Mouse (Mus musculus): ENCODE measurements at regions not wholly inside any gene's neighbourhood (a gene's known extent, or its start where the extent isn't known, plus 50 kb on each side); places are given as distances from the start of the nearest gene placed in this dataset.
"Not testable (repeated sequence)": the region's sequence is repeated elsewhere in the genome, so short reads cannot be mapped to it uniquely, and the experiment has no call there.

DNA sequence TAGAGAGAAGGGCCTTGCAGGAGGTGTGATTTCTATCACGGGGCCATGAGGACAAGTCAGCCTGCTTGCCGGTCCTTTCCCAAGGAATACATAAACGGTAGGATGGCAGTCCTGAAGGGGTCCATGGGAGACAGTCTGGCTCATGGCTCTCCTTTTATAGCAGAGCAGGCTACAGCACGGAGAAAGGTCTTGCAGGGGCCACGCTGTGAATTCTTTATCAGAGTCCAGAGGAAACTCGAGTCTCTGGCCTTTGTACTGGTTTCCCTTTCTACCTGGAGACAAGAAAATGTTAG, 1984.0 kb downstream of the 4930444P10Rik start:
- no peak for DNase-seq

DNA sequence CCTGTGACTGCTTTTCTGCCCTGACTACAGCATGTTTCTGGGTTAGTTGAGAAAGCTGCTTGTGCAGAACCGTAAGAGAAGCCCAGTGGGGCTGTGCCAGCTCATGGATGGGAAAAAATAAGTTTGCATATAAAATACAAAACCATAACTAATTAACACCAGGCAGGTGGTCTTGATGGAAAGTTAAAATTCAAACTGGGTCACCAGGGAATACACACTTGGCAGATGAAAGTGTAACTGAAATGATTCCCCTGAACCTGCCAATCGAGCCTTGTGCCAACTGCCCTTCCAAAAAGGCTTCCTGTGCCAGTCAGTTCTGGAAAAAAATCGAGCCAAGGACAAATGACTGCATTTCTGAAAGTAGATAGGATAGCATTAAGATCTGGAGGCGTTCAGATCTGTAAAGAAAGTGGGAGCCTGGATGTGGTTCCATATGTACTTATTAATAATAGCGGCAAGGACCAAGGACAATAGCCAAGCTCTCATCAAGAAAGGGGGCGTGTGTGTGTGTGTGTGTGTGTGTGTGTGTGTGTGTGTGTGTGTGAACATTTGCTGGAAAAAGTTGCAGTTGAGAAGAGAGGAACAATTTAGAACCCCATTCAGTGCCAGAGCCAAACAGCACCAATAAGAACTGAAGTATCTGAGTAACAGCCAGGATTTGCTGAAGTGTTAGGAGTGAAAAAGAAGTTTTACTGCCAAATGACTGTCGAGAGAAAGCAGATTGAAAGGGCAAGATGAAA, 1984.5 kb downstream of the 4930444P10Rik start:
- DNase-seq = peak; percentile 77

DNA sequence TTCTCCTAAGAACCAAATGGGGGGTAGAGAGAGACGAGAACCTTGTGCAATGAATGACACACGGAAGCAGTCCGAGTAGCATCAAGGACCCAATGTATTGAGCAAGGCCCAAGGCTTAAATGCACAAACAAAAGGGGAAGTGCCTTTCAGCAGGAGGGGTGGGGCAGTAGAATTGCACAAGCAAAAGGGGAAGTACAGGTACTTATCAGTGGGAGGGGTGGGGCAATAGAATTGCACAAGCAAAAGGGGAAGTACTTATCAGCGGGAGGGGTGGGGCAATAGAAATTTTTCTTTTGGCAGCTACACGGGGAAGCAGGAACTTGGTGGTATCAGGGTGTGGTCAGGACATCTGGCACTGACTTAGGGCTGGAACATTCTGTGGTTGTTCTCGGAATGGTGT, 1987.6 kb downstream of the 4930444P10Rik start:
- not testable (repeated sequence) for DNase-seq

DNA sequence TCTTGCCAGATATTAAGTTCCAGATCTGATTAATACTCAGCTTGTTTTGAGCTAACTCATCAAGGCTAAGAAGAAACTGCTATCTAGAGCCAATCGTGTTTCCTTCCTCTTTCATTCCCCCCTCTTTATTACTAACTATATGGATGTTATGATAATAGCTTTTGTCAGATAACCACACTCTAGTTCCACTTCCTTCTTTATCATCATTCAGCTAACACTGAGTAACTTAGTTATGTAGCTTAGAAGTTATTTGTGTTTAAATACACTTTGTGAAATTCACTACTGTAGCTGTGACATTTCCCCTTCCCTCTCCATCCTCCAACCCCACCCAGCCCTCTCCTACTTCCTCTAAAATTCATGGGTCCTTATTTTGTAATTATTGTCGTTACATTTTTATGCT, 1988.6 kb downstream of the 4930444P10Rik start:
- no peak for DNase-seq

DNA sequence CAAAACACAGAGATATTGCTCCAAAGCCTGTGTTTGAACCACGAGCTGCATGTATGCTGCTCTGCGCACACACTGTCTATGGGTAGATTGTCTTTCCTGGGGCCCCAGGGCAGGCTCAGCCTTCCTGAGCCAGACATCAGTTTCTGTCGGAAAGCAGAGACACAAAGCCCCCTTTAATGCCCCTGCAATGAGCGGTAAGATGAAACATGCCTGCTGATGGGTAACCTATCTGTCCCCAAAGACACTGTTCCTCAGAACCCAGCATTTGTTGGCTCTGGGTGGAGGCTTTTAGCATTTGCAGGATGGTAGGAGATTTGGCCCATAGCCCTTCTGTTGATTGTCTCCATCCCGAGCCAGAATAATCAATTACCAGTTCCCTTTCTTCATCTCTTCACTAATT, 1994.1 kb downstream of the 4930444P10Rik start:
- DNase-seq = no peak

DNA sequence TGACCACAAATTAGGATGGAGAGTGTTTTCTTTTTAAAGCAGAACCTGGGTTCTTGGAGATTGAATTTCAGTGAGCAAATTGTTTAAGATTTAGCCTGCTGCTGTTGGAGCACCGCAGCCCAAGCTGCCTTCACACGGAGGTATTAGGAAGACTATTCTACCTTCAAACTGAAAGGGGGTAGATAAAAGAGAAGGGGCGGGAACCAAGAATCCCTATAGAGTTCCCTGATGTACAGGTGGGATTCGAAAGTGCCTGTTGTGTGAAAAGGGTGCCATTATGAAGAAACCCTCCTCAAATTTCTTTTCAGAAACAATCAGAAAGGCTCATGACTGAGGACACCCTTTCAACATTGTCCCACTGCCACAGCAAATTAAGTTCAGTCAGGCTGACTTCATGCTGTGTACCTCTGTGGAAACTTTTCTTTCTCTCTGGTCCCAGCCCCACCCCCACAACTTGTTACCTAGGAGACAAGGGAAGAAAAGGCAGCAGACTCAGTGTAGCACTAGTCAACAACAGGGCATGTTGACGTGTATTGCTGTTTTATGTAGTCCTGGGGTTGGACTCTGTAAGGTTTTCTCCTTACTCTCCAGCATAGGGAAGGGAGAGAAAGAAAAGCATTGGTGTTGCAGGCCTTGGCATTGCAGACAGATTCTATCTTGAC, 1995.4 kb downstream of the 4930444P10Rik start:
- DNase-seq = no peak

DNA sequence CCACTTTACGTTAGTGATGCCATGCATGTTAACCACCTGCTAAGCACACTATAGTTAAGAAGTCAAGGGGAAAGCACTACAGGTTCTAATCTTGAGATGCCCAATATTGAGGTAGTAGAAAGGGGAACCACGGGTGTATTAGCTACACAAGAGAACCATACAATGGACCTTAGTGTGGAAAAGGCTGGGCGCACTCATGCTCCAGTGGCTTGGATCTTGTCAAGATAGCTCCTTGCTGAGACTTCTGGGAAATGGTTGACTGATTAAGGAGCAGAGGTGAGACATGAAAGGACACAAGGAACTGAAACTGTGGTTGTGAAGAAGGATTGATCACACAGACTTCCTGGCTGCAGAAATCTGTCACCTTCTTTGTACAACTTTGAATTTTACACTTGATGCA, 2028.3 kb downstream of the 4930444P10Rik start:
- no peak for DNase-seq

DNA sequence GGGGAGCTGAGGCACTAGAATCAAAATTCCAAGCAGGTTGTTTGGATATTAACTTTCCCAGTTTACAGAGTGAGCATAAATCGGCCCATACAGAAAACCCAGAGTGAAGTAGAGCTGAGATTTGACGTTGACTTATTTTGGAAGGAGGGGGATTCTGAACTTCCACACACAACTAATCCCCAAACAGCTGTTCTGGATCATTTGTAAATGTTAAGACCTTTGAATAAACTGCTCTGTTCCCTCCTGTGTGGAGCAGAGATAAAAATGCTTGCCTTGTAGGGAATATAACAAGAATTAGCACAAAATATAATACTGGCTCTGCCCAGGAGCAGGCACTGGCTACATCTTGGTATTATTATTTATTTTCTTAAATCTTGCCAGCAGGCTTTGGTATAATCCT, 2057.0 kb downstream of the 4930444P10Rik start:
- DNase-seq = no peak

DNA sequence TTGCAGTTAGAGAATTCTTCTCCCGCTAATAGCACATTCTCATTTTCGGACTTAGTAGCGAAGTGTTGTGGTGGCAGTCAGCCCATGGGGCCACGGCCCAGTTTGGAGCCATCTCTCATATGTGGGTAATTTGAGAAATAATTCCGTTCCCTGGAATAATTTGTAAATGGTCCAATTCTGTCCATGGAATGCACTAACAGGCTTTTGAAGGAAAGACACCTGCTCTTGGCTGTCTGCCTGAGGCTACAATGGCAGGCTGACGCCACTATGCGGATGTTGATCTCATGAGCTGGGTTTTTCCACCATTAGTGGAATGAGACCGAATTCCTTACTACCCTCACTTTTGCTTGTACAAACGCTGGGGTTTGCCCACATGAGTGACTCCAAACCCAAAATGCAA, 2081.6 kb downstream of the 4930444P10Rik start:
- no peak for DNase-seq

DNA sequence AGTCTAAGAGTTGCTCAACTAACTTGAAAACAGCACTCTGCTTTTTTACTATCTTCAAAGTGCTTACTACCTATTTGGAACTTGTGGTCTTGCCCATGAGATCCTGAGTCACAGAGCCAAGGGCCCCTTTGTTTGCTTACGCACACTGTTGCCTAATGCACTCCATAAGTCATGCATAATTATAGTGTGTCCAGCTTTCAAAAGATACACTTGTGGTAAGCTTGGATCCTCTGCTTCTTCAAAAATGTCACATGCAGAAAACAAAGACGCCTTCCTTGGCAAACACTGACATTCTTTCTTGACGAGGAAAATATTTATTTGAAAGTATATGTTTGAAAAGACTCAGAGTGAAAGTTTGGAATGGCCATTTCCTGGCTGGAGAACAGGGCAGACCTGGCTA, 2082.3 kb downstream of the 4930444P10Rik start:
- DNase-seq = no peak

DNA sequence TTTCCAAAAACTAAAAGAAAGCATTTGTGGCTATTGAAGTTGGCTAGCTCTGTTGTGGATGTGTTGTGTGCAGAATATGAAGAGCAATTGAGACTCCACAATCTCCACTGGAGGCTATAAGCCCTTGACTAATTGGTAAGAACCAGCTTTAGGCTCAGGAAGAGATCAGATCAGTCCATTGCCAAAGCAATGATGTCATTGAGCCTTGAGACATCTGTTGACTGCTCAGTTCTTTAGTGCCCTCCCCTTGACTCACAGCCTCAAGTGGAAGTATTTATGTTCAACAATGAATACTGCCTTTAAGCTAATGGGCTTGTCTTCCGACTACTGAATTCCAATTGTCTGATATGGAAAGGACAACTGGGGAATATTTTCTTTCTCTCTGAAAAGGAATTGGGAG, 2090.6 kb downstream of the 4930444P10Rik start:
- peak; percentile 5 for DNase-seq

DNA sequence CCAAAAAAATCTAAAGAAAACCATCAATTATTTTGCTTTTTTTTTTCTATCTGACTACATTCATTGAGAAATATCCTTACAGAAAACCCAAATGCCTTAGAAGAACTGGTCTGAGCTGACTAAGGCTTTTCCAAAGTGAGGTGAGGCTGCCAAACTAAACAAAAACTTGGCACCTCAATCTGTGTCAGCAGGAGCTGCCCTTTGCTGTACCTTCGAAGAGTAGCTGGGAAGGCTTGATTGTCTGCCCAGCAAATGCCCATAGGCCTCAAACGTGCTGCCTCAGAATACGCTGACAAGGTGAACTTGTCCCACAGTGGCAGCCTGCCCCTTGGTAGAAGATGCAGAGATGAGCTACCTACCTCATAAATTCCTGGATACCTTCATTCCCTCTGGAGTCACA, 2091.7 kb downstream of the 4930444P10Rik start:
- DNase-seq = peak; percentile 34

DNA sequence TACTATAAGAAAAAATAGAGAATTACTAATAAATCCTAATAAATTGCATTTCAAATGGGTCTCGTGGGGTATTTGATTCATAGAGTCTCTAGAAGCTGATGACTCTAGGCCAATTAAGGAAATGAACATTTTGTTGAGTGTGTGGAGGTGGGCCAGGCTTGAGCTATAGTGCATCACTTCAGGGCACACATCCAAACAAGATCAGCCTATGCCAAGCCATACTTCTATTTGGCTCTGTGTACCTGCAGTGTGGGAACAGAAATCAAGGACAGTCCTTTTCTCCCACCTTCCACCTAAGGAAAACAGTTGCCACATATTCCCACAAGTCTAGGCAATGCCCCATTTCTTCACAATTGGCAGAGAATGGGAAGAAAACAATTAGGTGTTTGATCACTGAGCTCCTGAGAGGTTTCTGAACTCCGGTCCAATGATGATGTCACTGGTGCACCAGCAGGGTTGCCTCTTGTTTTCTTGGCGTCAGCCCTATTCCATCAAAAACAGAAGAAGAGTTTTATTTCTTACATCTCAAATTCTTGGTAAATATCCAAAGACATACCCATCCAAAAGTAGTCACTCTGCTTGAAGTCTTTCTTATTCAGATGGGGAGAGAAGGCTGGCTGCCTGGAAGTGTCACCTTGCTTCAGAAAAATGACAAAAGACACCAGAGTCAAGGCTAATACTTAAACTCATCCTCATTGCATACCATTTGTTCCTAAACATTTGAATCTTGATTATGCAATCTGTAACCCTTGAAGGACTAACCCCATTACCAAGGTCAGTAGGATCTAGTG, 2092.3 kb downstream of the 4930444P10Rik start:
- peak; percentile 9 for DNase-seq

DNA sequence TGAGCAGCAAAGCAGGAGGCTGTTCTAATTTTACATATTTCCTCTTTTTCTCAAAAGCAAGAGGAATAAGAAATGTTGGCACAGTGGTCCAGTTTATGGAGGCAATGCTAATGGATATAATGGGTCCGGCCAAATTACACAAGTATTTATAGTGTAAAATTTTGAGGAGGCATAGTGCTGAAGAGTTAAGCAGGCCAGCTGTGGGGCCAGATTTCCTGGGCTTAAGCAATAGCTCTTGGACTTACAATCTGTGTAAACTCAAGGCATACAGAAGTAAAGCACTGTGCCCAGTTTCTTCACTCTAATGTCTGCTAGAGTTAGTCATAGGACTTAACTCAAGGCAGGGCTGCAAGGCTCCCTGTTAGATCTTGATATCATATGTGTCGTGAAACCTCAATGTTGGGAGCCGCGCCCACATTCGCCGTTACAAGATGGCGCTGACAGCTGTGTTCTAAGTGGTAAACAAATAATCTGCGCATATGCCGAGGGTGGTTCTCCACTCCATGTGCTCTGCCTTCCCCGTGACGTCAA, 2094.9 kb downstream of the 4930444P10Rik start:
- no peak for DNase-seq

DNA sequence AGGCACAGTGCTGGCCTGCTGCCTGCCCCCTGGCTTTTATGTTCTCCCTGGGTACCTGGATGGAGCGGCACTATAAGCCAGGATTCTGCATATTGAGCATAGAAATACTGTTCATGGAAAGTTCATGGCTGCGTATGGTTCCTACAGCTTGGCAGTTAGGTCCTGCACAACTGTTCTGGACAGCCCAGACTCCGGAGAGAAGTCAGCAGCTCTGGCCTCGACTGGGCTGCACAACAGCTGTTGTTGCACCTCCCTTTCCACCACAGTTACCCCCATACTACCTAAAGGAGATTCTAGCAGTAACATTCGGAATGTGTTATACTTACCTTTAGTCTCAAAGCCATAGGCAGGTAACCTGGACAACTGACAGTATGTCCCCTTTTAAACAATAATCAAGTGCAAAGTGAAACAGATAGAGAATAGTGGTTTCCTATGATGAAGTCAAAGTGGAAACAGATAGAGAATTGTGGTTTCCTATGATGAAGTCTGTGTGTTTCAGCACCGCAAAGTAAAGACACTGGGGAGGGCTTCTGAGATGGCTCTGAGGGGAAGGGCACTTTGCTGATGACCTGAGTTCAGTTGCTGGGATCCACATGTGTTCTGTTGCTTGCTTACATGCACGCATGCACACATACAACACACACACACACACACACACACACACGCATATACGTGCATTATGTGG, 2099.2 kb downstream of the 4930444P10Rik start:
- no peak for DNase-seq

DNA sequence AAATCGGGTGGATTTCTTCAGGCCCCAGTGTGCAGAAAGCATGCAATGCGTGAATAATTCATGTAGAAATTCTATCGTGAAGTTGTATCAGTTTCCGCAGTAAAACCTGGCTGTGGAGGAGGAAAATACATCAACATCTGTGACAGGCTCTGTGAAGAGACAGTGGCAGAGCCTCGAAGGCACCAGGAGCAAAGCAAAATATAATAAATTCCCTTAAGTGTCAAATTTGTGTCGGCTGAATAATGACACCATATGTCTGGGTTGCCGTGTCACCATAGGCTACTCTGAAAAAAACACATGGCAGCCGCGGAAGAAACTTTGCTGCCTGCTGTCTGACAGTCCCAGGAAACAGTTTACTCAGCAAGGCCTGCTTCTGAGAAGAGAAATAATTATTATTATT, 2100.1 kb downstream of the 4930444P10Rik start:
- DNase-seq = no peak

DNA sequence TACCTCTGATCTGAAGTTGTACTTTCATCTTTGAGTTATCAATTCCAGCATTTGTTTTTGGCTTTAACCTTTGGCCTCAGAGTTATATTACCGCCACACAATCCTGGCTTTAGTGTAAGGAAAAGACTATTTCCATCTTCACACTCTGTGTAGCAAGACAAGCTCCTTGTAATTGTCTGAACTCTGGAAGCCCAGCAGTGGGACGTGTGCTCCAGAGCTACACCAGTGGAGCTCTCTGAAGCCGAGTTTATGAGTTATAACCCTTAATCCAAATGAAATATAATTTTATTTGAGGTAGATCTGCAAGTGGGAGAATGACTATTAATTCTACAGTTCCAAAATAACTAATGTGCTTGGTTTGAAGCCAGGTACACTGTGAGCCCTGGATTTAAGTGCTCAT, 2103.8 kb downstream of the 4930444P10Rik start:
- DNase-seq = no peak

DNA sequence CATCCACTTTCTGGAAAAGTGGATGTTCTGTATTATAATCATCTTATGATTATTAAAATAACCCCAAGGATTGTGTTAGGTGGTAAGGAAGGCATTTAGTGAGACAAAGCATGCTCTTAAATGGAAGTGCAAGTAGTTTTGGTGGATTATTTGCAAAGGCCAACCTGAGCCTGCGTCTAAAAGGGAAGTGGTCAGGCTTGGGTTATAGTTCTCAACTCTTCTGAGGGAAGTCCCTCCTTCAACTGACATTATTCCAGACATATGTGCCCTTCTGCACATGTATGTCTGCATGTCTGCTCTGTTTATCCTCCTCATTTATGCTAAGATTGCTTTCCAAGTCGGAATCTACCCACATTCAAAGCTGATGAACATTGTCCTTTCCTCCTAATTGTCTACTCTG, 2108.3 kb downstream of the 4930444P10Rik start:
- DNase-seq = no peak

DNA sequence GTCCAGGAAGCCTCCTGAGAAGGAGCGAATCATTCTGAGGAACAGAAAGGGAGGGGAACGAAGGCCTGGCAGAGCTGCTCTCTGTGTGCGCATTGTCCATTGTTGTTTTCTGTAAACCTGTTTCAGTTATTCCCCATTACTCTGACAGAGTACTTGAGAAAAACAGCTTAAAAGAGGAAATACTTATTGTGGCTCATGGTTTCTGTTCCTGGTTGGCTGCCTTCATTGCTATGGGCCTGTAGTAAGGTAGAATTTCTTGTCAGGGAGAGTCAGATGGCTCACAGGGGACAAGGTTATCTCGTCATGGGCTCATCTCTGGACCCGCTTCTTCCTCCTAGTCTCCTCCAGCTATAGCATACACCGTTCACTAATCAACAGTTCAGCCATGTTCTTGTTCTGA, 2112.9 kb downstream of the 4930444P10Rik start:
- no peak for DNase-seq

DNA sequence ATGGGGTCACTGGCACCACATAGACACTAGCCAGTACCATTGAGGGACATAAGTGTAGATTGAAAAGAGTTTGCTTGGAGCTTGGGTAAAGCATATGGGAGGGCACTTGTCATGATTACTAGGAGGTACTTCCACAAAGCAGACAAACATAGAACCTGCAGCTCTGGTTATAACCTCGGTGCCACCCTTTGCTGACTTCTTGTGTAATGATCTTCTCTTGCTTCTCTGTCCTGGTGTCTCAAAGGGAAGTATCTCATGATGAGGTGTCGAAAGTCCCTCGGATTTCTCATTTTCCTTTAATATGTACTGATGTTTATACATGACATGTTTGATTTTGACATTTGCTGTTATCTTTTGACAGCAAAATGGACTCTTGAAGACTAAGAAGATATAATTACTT, 2114.5 kb downstream of the 4930444P10Rik start:
- DNase-seq = no peak

DNA sequence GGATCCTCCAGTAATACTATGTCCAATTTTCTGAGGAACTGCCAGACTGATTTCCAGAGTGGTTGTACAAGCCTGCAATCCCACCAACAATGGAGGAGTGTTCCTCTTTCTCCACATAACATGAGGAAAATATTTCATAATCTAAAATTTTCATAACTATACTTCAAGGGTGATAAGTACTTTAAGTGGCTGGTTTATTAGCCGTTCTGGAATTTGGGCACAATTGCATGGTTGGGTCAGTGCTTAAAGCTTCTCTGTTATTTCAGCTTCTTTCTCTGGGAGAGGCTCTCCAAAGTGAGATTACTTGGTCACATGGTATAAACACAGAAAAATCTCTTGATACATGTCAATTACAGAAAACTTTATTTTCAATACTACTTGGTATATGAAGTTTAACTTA, 2115.9 kb downstream of the 4930444P10Rik start:
- DNase-seq = no peak

DNA sequence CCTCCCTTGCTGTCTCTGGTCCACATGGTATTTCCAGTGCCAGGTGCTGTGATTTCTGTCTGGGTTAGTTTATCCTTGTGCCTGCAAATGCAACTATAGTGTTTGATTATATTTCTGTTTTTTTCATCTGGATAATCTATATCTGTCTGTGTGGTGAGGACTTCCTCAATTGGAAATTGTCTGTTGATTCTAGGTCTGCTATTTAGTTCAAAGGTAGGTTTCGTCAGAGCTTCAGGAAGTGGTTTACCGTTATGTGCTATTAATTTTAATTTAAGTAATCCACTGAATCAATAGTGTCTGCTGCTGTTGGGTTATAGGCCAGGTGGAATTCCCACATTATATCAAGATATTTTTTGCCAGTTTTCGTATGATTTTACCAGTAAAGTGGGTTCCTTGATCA, 2143.9 kb downstream of the 4930444P10Rik start:
- DNase-seq = no peak

DNA sequence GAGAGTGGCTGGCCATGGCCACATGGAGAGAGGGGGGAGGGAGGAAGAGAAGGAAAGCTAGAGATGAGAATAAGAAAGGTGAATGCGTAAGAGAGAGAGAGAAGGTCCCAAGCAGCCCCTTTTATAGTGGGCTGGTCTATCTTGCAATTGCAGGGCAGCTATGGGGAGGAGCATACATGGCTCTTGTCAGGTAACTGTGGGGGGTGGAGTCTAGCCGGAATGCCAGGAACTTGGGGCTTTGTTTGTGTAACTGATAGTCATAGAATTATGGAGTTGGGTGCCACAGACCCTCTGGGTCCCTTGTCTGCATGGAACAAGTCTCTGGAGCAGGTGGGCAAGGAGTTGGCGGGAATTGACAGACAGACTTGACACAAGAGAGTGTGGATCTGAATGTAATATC, 2151.8 kb downstream of the 4930444P10Rik start:
- no peak for DNase-seq
